Mouse (Mus musculus) small intestine, adult 2 months (tissue): ENCODE data around the gene Oxsr1.

Experiments used
- CTCF ChIP-seq: fragments of 200-500 bp; IDR thresholded peaks from 2 replicates; pipeline ENCODE4 v1.5.1; 2012; ENCODE audit warnings: low read depth, mild to moderate bottlenecking, control low read depth, inconsistent platforms, low read length, moderate library complexity, mixed read lengths; ENCODE audit not compliant: insufficient replicate concordance, insufficient read length; ENCODE audit errors: extremely low read depth
- POLR2A ChIP-seq: fragments of 200-500 bp; IDR thresholded peaks from 2 replicates; pipeline ENCODE4 v1.6.1; 2012; ENCODE audit warnings: low read depth, mild to moderate bottlenecking, control low read depth, inconsistent platforms, low read length, moderate library complexity

GRCm38 (mm10) chr9:119255096-119255495 is 67.1 kb downstream of the Oxsr1 start:
- TF ChIP-seq POLR2A (no peak), CTCF (no peak)
